Mouse (Mus musculus): ENCODE measurements at regions not wholly inside any gene's neighbourhood (a gene's known extent, or its start where the extent isn't known, plus 50 kb on each side); places are given as distances from the start of the nearest gene placed in this dataset.
A peak's percentile ranks its signal among the peaks of the same experiment; 100 is the strongest.

GRCm38 (mm10) chr16:55606447-55607239, 232.1 kb downstream of the Nfkbiz start:
- Histone ChIP-seq H3K4me3 (replicated peaks; ENCODE audit: low read depth, low read length) (no peak overlapping the region), H3K27me3 (ENCODE audit: insufficient read depth, low read length) (no peaks in the 10 kb centered on the region), H3K36me3 (ENCODE audit: insufficient read depth, low read length) (no peaks in the 10 kb centered on the region), H3K9ac (ENCODE audit: low read depth, low read length) (no peak overlapping the region), H3K27ac (no peak overlapping the region), H3K4me1 (replicated peaks; ENCODE audit: insufficient read depth, low read length) (no peaks in the 10 kb centered on the region), H3K9me3 (replicated peaks; ENCODE audit: low read length) (no peaks in the 10 kb centered on the region), H3K4me2 (ENCODE audit: low read length) (no peak overlapping the region)
- 80% methylated on average over 7 of the region's 7 CpGs for WGBS
- DNase-seq (ENCODE audit: low spot score) (peak; percentile 22), ATAC-seq (replicated peaks; ENCODE audit: low FRiP score, low read depth) (no peak)
- TF ChIP-seq CTCF (IDR thresholded peaks at IDR 0.05; ENCODE audit: low read depth) = no peak

GRCm38 (mm10) chr16:55603611-55604010, 235.1 kb downstream of the Nfkbiz start:
- WGBS = 51% methylated on average over 2 of the region's 2 CpGs
- no peaks in the 10 kb centered on the region for H3K4me1 ChIP-seq (replicated peaks; ENCODE audit: insufficient read depth, low read length)
- no peak overlapping the region for H3K4me3 ChIP-seq (replicated peaks; ENCODE audit: low read depth, low read length)
- ATAC-seq (replicated peaks; ENCODE audit: low FRiP score, low read depth) = no peak
- no peaks in the 10 kb centered on the region for H3K9me3 ChIP-seq (replicated peaks; ENCODE audit: low read length)
- no peaks in the 10 kb centered on the region for H3K36me3 ChIP-seq (ENCODE audit: insufficient read depth, low read length)
- H3K27ac ChIP-seq = no peak overlapping the region
- no peak overlapping the region for H3K4me2 ChIP-seq (ENCODE audit: low read length)
- no peak for TF ChIP-seq CTCF (IDR thresholded peaks at IDR 0.05; ENCODE audit: low read depth)
- no peak for DNase-seq (ENCODE audit: low spot score)
- no peaks in the 10 kb centered on the region for H3K27me3 ChIP-seq (ENCODE audit: insufficient read depth, low read length)
- H3K9ac ChIP-seq (ENCODE audit: low read depth, low read length) = no peak overlapping the region

- no peak overlapping the region for H3K9ac ChIP-seq (ENCODE audit: low read depth, low read length)
- no peak overlapping the region for H3K27ac ChIP-seq
- no peaks in the 10 kb centered on the region for H3K36me3 ChIP-seq (ENCODE audit: insufficient read depth, low read length)
- no peaks in the 10 kb centered on the region for H3K9me3 ChIP-seq (replicated peaks; ENCODE audit: low read length)
- ATAC-seq (replicated peaks; ENCODE audit: low FRiP score, low read depth) = no peak
- 78% methylated on average over 1 of the region's 1 CpGs for WGBS
- H3K4me3 ChIP-seq (replicated peaks; ENCODE audit: low read depth, low read length) = no peak overlapping the region
- no peaks in the 10 kb centered on the region for H3K4me1 ChIP-seq (replicated peaks; ENCODE audit: insufficient read depth, low read length)
- no peak for TF ChIP-seq CTCF (IDR thresholded peaks at IDR 0.05; ENCODE audit: low read depth)
- no peaks in the 10 kb centered on the region for H3K27me3 ChIP-seq (ENCODE audit: insufficient read depth, low read length)
- no peak overlapping the region for H3K4me2 ChIP-seq (ENCODE audit: low read length)
- no peak for DNase-seq (ENCODE audit: low spot score)
These were observed 249.2 kb downstream of the Nfkbiz start for GRCm38 (mm10) chr16:55589382-55589956.

GRCm38 (mm10) chr16:55587138-55587537, 251.6 kb downstream of the Nfkbiz start:
- Histone ChIP-seq H3K36me3 (ENCODE audit: insufficient read depth, low read length) (no peaks in the 10 kb centered on the region), H3K4me3 (replicated peaks; ENCODE audit: low read depth, low read length) (no peak overlapping the region), H3K27ac (no peak overlapping the region), H3K9ac (ENCODE audit: low read depth, low read length) (no peak overlapping the region), H3K9me3 (replicated peaks; ENCODE audit: low read length) (no peaks in the 10 kb centered on the region), H3K27me3 (ENCODE audit: insufficient read depth, low read length) (no peaks in the 10 kb centered on the region), H3K4me2 (ENCODE audit: low read length) (no peak overlapping the region), H3K4me1 (replicated peaks; ENCODE audit: insufficient read depth, low read length) (no peaks in the 10 kb centered on the region)
- ATAC-seq (replicated peaks; ENCODE audit: low FRiP score, low read depth) = no peak
- 85% methylated on average over 6 of the region's 6 CpGs for WGBS
- DNase-seq (ENCODE audit: low spot score) = no peak
- no peak for TF ChIP-seq CTCF (IDR thresholded peaks at IDR 0.05; ENCODE audit: low read depth)

- DNase-seq (ENCODE audit: low spot score) (no peak), ATAC-seq (replicated peaks; ENCODE audit: low FRiP score, low read depth) (no peak)
- WGBS = 49% methylated on average over 3 of the region's 3 CpGs
- Histone ChIP-seq H3K27ac (no peak overlapping the region), H3K4me2 (ENCODE audit: low read length) (no peak overlapping the region), H3K27me3 (ENCODE audit: insufficient read depth, low read length) (no peaks in the 10 kb centered on the region), H3K9ac (ENCODE audit: low read depth, low read length) (no peak overlapping the region), H3K4me1 (replicated peaks; ENCODE audit: insufficient read depth, low read length) (no peaks in the 10 kb centered on the region), H3K9me3 (replicated peaks; ENCODE audit: low read length) (no peaks in the 10 kb centered on the region), H3K36me3 (ENCODE audit: insufficient read depth, low read length) (no peaks in the 10 kb centered on the region), H3K4me3 (replicated peaks; ENCODE audit: low read depth, low read length) (no peak overlapping the region)
- TF ChIP-seq CTCF (IDR thresholded peaks at IDR 0.05; ENCODE audit: low read depth) = no peak
These were observed 255.8 kb downstream of the Nfkbiz start for GRCm38 (mm10) chr16:55582906-55583305.

- no peak for TF ChIP-seq CTCF (IDR thresholded peaks at IDR 0.05; ENCODE audit: low read depth)
- no peaks in the 10 kb centered on the region for H3K27me3 ChIP-seq (ENCODE audit: insufficient read depth, low read length)
- H3K9me3 ChIP-seq (replicated peaks; ENCODE audit: low read length) = no peaks in the 10 kb centered on the region
- ATAC-seq (replicated peaks; ENCODE audit: low FRiP score, low read depth) (no peak), DNase-seq (ENCODE audit: low spot score) (no peak)
- no peak overlapping the region for H3K4me2 ChIP-seq (ENCODE audit: low read length)
- H3K4me1 ChIP-seq (replicated peaks; ENCODE audit: insufficient read depth, low read length) = no peaks in the 10 kb centered on the region
- H3K9ac ChIP-seq (ENCODE audit: low read depth, low read length) = no peak overlapping the region
- no peak overlapping the region for H3K4me3 ChIP-seq (replicated peaks; ENCODE audit: low read depth, low read length)
- no peaks in the 10 kb centered on the region for H3K36me3 ChIP-seq (ENCODE audit: insufficient read depth, low read length)
- no peak overlapping the region for H3K27ac ChIP-seq
- WGBS = 79% methylated on average over 7 of the region's 7 CpGs
These were observed 256.7 kb downstream of the Nfkbiz start for GRCm38 (mm10) chr16:55582029-55582428.
